Mouse (Mus musculus): ENCODE data around the gene Ccr3.

DNA sequence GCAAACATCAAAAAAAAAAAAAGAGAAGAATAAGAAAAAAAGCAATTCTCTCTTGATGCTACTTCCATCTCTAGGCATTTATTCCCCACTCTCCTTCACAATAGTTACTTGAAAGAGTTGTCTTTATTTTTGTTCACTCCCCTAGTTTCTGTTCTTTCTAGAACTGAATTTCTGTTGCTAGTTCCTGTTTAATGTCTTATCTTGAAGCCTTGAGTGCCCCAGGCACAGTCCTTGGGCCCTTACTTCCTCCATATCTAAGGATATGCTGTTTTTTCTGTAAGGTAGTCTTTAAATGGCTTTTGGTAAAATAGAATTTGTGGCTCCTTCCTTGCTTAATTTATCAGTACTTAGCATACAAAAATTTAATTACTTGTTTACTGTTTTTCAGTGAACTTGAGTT, 36.8 kb upstream of the Ccr3 start:
- TF ChIP-seq MAFK (IDR thresholded peaks at IDR 0.05; ENCODE audit: insufficient read depth, low read depth, low read length) (no peak), HCFC1 (IDR thresholded peaks at IDR 0.05; ENCODE audit: borderline replicate concordance, insufficient read depth, low read length) (no peak)

Measured in ES-E14 (cell line).